Mouse (Mus musculus) G1E-ER4 (cell line): Measurements from ENCODE around the gene Kif22. TPM values are rescaled to one million over a fixed set of nuclear protein-coding genes. Genes with fewer than 3 reads are reported as not detected.

ENCODE experiments used
- GATA1 ChIP-seq: IDR thresholded peaks from one replicate; pipeline ENCODE4 v1.8.0; 2012; ENCODE audit warnings: low read length, inconsistent platforms
- polyA plus RNA-seq: library from polyadenylated mRNA; stranded (reverse); fragments of >175 nt; gene quantifications from 2 replicates; pipeline ENCODE4 v1.2.3, GENCODE M21; 2012

Gene Kif22
- polyA plus RNA-seq, 1 experiment, result 56.9 TPM

DNA sequence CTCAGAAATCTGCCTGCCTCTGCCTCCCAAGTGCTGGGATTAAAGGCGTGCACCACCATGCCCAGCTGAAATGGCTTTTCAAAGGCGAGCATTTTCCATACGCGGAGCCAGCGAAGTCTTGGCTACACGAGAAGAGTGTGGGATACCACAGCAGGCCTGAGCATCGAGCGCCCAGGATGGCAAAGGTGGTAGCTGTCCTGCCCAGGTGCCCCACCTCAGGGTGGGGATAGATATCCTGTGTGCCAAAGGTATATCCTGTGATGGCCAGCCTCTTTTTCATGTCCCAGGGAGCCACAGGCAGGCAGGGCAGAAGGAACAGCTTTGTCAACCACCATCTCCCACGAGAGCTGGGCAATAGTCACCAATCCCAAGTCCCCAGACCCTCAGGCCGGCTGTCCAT, 29.4 kb downstream of the Kif22 start:
- TF ChIP-seq GATA1, result no peak

DNA sequence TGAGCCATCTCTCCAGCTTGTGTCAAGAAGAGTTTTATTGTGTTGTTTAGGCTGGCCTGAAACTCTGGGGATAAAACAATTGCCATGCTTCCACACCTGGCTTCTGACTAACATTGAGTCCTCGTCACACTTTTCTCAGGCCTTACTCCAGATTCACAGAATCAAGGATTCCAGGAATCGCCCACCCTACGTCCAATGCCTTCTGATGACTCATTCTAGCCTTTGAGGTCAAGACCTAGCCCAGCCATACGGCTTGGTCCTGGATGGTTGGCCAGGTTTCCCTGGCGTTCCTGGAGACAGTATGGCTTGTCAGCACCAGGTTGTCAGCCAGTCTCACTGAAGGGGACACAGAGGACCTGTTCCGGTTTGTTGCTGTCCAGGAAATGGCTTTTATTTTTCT, 29.9 kb downstream of the Kif22 start:
- no peak for TF ChIP-seq GATA1

DNA sequence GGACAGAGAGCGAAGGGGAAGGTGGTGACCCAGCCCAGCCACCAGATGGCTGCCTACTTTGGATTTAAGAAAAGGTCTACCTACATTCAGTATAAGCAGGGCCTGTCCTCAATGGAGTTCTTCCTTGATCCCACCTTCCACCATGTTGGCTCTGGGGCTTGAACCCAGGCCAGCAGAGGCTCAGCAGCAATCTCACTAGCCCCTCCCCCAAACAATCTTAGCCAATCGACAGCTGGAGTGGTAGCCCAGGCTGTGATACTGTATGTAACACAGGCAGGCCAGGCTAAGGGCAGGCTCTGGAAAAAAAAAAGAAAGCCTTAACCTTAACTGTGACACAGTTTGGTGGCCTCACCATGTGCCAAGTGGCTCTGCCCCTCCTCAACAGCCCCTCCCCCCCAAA, 30.6 kb downstream of the Kif22 start:
- TF ChIP-seq GATA1, result no peak

DNA sequence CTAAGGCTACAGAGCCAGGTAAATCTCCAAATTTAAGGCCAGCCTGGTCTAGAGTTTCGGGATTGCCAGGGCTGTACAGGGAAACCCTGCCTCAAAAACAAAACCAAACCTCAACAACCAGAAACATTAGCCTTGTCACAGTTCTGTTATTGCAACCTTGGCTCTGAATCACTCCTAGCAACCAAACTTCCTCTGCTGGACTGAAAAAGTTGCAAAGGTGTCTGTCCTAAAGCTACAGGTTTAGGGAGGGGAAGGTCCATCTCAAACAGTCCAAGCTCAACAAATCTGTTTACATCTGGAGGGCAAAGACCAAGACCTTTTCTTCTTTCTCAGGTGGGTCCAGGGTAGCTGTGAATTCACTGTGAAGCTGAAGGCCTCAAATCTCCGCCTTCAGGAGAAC, 31.2 kb downstream of the Kif22 start:
- TF ChIP-seq GATA1, result no peak

DNA sequence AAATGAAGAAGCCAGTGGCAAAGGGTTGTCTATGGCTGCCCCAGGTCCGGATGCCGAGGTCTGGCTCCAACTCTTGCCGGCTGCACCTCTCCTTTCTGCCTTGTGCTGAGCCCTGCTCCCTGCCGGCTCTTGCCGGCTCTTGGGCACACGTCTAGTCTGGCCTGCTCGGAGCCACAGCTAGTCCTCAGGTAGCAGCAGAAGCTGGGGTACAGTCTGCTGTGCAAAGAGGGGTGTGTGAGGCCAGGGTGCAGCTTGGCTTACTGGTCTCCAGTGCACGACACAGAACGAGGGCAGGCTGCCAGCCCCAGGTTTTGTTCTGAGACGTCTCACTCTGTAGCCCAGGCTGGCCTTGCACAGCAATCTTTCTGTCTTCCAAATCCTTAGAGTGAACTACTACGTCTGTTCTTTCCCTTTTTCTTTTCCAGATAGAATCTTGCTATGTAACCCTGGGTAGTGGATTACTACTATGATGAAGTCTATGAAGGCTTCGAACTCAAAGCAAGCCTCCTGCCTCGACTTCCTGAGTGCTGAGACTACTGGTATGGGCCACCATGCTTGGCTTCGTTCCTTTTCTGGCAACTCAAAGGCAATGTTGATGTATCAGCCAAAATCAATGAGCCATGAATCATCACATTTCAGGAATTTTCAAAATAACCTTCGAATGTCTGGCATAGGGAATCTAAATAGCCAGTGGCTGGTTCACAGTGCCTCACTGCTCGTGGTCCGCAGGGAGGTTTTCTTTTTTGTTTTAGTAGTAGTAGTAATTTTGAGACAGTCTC, 32.8 kb downstream of the Kif22 start:
- no peak for TF ChIP-seq GATA1

DNA sequence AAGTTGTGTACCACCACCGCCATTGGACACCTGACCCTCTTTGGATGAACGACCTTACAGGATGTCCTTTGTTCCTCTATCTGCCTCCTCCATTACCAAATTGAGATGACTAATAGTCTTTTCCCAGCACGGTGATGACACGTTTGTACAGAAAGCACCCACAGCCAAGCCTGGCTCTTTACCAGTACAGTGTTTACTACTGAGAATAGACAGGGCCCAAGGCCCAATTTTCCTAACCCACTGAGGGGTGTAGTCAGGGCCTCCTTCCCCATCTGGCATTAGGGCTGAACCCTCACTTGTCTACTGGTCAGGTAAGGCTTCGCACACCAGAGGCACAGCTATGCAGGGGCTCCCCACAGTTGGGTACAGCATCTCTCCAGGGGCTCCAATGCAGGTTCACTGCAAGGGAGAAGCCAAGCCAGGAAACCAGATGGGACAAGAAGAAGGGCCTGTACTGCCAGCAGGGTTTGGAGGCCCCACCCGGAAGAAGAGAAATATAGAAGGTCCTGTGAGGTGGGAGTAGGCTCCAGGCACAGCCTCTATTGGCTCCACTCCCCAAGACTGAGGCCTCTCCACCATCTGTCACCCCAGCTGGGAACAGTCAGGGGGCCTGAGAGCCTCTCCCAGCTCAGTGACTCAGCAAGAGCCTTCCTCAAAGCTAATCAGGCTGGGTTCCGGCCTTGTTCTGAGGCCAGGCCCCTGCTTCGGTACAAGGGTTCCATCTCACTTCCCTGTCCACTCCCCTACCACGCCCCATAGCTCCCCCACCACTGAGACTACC, 33.8 kb downstream of the Kif22 start:
- TF ChIP-seq GATA1, result no peak

DNA sequence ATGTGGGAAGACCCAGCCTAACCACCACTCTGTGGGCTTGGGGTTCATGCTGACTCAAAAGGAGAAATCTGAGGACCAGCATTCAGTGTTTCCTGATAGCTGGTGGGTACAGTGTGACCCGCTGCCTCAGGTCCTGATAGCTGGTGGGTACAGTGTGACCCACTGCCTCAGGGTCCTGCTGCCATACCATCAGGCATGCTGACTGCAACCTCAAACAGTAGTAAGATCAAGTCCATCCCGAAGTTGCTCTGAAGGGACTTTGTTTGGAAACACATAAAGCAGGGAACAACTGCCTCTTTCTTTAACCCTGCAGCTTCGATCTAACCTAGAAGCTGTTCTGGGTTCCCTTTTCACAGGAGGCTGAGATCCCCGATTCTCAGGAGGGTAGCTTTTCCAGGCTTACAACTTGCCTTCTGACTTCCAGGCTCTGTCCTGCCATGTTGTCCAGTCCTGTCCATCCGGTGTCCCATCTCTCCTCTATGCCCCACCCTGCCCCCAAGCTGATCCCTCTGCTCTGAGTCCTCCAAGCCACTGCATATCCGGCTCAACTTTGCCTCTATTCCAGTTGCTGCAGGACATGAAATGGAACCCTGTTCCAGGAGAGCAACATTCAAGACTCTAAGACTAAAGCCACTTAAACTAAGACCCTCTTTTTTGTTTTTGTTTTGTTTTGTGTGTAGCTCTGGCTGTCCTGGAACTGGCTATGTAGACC, 34.8 kb downstream of the Kif22 start:
- TF ChIP-seq GATA1, result no peak

DNA sequence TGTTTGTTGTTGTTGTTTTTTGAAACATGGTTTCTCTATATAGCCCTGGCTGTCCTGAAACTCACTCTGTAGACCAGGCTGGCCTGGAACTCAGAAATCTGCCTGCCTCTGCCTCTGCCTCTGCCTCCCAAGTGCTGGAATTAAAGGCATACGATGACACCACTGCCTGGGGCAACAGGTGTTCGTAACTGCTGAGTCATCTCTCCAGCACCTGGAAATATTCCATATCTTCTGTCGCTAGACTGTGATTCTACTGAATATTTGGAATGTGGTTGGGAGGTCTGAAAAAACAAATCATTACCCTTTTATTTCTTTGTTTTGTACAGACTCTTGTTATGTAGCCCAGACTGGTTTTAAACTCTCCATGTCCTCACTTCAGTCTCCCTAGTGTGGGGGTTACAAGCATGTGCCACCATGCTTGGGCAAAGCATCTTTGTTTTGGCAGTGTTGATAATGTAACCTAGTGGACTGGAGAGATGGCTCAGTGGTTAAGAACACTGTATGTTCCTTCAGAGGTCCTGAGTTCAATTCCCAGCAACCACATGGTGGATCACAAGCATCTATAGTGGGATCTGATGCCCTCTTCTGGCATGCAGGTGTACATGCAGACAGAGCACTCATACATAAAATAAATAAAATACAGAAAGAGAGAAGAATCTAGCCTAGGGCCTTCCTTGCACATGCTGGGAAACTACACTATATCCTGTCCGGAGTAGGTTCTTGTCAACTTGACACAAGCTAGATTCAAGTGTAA, 38.0 kb downstream of the Kif22 start:
- TF ChIP-seq GATA1, result no peak

DNA sequence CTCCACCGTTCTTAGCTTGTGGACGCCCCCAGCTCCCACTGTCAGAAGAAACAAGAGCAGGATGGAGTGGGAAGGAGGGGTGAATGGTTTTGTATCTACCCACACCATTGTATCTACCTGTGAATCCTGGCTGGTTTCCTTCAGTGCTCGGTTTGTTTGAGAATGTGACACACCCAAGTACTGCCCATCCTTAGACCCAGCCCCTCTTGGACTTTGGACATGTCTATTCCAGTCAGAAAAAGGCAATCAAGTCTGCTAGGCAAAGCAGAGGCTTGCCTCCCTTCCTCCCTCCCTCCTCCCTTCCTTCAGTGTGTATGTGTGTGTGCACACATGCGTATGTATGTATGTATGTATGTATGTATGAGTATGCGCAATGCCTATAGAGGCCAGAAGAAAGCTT, 38.7 kb downstream of the Kif22 start:
- no peak for TF ChIP-seq GATA1

DNA sequence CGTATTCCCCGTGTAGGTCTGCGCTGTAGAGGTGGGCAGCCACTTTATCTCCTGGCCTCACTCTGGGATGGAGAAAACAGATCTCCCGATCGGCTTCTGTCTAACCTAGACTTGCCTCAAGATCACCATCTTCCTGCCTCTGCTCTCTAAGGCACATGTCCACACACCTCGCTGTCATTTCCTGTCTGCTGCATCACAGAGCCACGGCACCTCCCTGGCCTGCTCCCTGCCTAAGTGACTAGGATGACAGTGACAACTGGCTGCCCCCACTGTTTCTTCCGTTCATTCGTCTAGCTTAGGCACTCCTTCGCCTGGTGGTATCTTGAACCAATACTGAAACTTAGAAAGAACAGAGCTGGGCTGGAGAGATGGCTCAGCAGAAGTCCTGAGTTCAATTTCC, 42.7 kb downstream of the Kif22 start:
- no peak for TF ChIP-seq GATA1

DNA sequence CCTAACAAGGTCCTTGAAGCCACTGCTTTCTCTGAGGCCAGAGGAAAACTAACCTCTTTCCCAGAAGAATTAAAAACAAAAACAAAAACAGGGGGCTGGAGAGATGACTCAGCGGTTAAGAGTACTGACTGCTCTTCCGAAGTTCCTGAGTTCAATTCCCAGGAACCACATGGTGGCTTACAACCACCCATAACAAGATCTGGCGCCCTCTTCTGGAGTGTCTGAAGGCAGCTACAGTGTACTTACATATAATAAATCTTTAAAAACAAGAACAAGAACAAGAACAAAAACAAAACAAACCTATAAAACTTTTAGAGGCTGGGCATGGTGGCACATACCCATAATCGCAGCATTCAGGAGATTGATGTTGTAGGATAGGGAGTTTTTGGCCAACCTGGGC, 45.8 kb downstream of the Kif22 start:
- no peak for TF ChIP-seq GATA1

DNA sequence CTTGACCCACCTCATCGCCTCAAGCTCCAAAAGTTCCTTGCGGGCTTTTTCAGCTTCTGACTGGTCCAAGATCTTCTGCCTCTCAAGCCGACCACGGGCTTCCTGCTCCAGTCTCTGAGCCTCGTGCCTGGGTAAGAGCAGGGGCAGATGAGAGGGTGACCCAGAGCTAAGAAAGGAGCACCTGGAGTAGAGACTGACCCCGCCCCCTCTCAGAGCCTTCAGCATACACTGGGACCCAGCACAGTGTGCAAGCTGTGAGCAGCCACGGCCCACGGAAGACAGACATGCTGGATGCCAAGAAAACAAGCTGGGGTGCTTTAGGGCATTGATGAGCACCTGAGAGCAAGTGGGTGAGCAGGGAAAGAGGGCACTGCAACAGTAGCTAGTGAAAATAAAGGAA, 53.5 kb downstream of the Kif22 start:
- TF ChIP-seq GATA1, result no peak

DNA sequence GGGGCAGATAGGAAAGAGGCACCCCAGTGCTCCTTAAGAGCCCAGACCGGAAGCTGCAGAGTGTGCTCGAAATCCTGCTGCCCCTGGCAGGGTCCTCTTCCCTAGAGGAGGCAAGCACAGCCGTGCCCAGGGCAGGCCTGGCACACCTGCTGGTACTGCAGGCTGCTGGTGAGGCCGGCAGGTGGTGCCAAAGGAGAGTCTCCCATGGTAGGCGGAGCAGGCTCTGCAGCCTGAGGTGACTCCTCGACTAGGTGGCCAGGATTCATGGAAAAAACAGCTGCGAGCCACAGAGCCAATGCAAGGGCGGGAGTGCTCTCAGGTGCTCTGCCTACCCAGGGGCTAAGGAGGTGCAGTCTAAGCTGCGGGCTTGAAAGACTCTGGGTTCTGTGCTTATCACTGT, 56.0 kb downstream of the Kif22 start:
- TF ChIP-seq GATA1, result no peak

DNA sequence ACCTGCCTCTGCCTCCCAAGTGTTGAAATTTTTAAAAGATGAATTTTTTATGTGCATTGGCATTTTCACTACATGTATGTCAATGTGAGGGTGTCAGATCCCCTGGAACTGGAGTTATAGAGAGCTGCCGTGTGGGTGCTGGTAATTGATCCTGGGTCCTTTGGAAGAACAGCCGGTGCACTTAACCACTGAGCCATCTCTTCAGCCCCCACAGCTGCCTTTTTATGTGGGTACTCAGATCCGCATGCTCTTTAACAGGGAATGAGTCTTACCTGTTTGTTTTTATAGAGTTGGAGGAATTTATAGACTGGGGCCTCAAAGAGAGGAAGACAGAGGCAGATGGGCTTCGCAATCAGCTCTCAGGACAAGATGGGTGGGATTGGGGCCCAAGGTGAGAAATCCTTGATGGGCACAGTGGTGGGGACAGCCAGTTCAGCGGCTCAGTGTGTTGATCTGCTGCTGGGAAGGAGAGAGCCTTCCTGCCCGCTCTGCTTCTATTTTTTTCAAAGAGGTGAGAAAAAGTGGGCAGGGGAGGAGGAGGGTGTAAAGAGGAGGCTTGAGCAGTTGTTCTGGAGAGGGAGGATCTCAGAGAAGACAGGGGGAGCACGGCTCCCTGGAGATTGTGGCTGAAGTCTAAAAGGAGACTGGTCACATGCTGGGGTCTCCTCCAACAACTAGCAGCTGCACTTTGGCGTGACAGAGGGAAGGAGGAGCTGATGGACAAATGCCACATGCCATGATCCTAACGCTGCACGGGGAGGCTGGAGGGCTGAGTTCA, 57.4 kb downstream of the Kif22 start:
- no peak for TF ChIP-seq GATA1

DNA sequence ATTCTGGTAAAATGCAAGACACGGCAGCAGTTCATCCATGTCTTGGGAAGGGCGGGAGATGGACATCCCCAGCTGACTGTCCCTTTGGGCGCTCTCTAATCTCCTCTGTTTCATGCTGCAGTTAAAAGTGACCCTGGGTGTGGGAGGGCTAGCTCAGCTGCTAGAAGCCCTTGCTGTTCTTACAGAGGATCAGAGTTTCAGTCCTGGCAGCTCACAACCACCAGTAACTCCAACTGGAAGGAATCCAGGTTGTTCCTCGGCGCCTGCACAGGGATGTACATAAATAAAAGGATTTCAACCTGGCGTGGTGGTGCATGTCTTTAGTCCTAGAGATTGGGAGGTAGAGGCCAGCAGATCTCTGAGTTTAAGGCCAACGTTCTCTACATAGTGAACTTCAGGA, 59.2 kb downstream of the Kif22 start:
- TF ChIP-seq GATA1, result no peak
